Mouse (Mus musculus) adrenal gland, postnatal 36 days (tissue): ENCODE measurements around the gene F8. TPM values are rescaled to one million over a fixed set of nuclear protein-coding genes. Genes with fewer than 3 reads are reported as not detected.
A peak's percentile ranks its signal among the peaks of the same experiment; 100 is the strongest.
"Not testable (repeated sequence)": the region's sequence is repeated elsewhere in the genome, so short reads cannot be mapped to it uniquely, and the experiment has no call there.

Experiments
- DNase-seq, 2 experiments: peaks; one replicate each; pipeline ENCODE4 v3.0.0; 2021; ENCODE audit warnings: mixed read lengths in 1 of 2
- long read RNA-seq, 2 experiments: library from polyadenylated mRNA; stranded (forward); transcript quantifications; one replicate each; pipeline ENCODE4 v2.0.0; 2021; ENCODE audit warnings: borderline sequencing depth in 2 of 2
- total RNA-seq, 2 experiments: library from RNA; stranded (reverse); gene quantifications; 2 replicates each; pipeline ENCODE4 v1.2.3; 2021

Gene F8
- 10 to 100 TPM in 1 of 2 experiments, 1 to 10 TPM in 1; 8.2 to 10.4 TPM for total RNA-seq
- long read RNA-seq, experiment 1, partial matches to known transcripts = 1 of 2 reads
- long read RNA-seq, experiment 1, other reads (novel, unspliced or antisense) = 1 of 2 reads
- long read RNA-seq, experiment 2 = 0 reads

DNA sequence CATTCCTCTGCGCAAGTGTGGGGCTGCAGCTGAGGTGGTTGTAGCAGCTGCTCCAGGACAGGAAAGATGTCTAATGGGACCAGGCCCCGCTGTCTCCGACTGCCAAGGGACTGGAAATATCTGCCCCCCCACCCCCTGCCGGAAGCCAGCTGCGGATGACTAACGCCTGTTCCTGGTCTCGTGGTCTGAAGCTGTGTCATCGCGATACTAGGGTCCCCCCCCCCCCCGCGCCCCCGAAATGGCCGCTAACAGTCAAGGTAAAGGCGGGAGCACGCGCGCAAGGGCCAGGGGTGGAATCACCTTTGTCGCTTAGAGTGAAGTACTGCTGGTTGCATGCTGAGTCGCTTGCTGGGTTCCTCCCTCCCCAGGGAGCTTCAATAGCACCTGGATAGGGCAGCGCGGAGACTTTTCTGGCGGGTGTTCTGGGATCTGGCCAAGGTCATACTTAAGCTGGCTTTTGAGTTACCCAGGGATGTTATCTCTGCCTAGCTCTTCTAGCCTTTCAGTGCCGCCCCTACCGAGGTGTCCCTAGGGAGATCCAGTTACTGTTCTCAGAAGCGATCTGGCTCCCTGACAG is at the start of gene F8, which contains the start of gene Fundc2:
Gene F8 (minus strand): TSS at position 421 of the 577 bp plus-strand sequence.
Gene Fundc2 (plus strand): TSS at position 205 of the 577 bp plus-strand sequence.
- peak; percentile 71 to 88 for DNase-seq

DNA sequence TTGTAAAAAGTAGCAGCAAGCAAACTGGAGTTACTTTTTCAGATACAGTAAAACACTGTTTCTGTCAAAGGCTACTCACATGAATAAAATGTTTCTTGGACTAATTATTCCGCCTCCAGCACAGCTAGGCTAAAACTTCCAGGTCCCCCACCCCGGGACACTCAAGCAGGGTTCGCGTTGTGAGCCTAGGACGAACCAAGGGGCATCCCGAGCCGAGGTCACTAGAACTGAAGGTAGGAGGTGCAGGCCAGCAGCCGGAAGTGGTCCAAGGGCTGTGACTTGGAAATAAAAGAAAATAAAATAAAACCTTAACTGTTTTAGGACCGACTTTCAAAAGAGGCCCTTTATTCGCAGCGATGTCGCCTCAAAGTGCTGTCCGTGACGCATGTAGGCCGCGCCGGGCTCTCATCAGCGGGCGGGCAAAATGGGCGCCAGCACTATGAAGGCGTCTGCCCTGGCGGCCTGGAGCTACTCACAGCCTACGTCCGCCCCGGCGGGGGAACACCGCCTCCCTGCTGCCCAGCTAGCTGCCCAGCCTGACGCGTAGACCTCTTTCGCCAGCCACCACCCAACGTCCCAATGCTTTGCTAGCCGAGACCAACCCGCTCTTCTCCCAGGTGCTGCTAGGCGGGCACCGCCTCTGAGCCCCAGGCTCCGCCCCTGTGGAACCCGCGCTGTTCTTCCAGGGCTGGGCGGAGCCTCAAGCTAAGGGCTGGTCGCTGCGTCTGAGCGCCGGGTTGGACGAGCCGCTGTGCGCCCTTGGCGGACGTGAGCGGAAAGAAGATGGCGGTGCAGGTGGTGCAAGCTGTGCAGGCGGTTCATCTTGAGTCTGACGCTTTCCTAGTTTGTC is 33.7 kb upstream of the F8 start, which contains the start of the genes Cmc4, Mtcp1 and Brcc3:
Gene Cmc4 (minus strand): TSS at position 649 of the 850 bp plus-strand sequence.
Gene Mtcp1 (minus strand): TSS at position 653 of the 850 bp plus-strand sequence.
Gene Brcc3 (plus strand): TSS at position 693 of the 850 bp plus-strand sequence.
- DNase-seq = peak; percentile 91 to 92

DNA sequence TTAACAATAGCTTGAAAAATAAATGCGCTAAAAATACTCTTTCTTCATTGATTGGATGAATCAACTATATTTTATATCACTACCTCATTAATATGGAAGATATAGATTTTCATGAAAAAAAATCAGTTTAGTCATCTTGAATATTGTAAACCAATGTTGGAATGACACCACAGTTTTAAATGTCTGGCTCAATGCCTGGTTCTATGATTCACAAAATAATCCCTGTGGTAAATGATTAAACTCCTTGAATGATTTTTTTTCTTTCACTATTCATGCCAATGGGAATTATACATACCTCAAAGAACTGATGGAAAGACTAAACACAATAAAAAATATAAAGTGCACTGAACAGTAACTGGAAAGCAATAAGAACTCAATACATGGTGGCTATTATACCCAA is 27.3 kb upstream of the F8 start:
- no peak for DNase-seq

DNA sequence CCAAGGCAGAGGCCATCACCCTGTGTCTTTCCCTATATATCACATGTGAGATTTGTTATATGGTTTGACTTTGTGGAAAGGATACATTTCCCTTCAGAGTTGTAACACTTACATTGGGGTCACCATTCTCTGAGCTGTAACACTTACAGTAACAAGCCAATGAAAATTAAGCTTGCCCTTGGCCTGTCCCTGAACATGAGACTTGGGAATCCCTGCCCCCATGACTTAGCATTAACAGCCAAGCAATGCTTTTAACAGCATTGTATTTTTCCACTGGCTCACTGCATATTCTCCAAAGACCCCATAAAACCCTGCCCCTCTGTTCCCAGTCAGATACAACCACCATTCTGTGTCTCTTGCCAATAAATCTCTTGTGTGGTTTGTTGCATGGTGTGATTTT is 20.9 kb upstream of the F8 start:
- no peak for DNase-seq

DNA sequence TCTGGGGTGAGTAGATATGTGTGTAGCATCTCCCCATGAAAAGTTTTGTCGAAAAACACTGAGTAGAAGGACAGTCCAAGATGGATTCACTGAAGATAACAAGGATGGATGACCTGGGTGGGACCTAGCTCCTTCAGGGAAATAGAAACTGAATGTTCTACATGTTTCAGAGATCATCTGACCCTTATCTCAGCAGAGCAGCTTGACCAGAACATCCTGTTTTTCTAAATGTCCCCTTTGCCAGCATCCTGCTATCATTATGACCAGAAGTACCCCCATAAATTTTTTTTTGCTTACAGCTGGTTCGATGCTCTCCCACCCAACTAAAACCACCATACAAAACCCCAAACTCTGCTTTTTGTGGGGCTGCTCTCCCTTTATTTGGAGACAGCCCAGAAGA is 20.3 kb upstream of the F8 start:
- DNase-seq = no peak

DNA sequence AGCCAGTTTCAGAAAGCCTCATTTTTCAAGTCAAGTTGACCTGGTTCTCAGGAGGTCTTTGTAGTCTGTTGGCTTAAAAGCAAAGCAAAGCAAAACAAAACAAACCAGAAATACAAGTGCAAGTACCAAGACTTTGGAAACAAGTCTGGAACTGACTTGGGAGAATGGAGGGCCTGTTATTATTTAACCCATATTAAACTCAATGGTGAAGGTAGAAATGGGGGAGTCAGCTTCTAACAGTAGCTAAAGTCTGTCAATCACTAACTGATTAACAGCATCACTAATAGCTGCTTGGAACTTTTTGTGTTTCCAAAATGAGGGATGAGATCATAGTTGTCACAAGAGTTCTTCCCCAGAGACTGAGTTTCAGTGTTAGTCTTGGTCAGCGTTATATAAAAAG is 17.1 kb upstream of the F8 start:
- DNase-seq = no peak

DNA sequence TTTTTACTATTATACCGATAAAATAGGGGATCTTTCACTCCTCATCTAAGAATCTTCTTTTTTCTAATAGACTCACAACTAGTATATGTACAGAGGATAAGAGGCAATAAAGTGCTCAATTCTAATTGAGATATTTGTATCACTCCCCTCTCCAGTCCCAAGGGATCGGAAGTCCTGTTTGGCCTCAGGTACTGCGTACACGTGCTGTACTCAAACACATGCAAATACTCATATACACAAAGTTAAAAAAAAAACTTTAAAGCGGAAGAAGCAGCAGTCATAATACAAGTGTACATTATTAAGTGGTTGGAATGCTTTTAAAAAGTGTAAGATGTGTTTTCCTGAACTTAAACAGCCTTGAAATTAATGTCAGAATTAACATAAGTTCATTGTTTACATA is 716 bp downstream of the F8 start:
- DNase-seq = no peak

DNA sequence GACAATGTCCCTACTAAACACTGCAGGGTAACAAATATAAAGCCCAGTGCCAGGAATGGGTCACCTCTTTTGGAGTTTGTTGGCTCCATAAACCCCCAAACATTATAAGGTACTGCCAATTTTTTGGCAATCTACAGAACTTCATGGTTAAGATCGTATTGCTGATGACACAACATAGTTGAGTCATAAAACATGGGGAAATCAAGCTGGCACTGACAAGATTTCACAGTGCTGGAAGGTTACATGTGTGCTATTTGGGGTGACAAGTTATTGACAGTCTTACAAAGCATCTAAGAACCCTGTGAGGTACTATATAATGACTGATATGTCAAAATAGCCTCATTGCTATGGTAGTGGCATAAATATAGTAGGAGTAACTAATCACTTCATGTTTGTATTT is 1.2 kb downstream of the F8 start:
- DNase-seq = no peak

DNA sequence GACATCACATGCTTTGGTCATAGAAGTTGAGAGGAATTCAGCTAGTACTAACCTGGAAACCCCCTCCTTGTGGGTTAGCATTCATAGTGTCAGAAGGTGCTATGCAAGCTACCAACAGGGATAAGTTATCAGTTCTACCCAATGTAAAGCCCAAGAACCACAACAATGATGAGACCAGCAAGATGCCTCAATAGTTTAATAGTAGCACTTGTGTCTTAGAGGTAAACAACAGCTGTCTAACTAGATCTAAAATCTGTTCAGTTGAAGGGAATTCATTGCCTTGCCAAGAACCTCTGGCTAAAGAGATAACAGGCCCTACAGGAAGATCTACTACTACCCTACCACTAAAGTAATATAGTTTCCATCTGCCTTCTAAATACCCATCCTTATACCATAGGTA is 5.6 kb downstream of the F8 start:
- DNase-seq = no peak

DNA sequence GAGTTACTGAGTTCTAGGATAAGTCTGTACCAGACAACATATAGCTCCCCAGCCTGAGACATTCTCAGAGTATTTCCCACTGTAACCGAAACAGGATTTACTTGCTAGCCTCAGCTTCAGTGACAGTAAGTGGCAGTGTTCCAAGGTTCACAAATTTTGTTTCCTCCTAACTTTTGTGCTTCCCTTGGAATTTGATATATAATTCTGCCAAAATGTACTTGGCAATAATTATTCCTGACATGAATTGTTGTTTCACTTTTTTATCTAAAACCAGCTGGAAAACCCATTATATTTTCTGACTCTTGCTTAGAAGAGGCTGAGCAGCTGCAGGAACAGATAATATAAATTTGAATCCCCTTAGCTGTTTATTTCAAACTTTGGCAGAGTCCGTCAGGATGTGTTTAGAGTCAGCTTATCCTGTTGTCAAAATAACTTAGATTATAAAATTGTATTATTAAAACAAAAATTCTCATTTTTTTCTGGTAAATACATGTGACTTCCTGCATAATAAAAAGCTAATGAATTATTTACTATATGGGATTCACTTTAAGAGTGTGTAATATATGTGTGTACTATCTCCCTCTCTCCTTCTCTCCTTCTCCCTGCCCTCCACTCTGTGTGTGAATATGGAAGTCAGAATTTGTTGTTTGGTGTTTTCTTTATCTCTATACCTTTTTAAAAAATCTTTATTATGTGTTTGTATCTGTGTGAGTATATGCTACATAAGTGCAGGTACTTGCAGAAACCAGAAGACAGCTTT is 9.6 kb downstream of the F8 start:
- no peak for DNase-seq

DNA sequence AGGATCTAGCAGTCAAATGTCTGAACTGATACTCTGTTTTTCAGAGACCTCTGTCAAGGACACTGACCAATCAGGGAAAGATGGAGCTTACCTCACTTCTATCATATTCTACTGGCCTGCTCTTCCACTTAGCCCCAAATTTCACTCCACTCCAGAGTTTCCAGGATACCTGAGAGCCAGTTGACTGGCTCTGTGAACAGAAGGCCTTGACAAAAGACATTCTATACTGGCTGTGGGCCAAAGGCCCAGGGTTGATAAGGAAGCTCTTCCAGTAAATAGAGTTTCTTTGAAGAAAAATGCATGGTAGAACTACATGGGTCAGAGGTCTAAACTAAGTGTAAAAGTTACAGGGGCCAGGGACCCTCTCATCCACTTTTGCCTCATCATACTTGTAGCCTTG is 12.2 kb downstream of the F8 start:
- DNase-seq = peak; percentile 35 to 60

DNA sequence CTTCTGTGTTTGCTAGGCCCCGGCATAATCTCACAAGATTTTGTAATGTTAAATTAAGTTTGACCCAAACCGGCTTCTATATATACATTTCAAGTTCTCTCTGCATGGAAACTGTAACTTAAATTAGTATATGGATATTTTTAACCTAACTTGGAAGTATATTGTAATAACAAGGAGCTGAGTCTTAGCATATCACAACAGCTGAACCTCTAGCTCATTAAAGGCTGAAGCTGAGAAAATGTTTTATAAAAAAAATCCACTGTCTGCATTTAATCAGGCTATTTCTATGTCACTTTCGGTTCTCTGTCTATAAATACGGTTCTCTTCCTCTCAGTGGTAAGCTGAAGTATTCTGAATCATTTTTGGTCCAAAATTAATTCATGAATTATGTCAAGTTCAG is 58.9 kb downstream of the F8 start:
- no peak for DNase-seq

DNA sequence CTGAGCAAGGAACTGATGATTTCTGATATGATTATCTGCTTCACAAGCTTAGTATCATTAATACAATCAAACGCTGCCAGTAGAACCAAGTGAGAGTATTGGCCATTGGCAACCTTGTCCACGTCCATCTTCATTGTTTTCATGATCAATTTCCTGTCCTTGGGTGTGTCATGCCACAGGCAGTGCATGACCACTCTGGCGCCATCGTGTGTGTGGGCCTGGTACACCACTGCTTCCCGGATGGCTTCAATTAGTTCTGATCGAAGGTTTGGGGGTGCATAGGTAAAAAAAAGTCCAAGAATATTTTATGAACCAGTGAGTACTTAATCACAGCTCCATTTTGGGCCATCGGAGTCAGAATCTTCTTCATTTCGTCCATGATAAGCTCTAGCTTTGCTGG is 110.7 kb downstream of the F8 start:
- no peak for DNase-seq

DNA sequence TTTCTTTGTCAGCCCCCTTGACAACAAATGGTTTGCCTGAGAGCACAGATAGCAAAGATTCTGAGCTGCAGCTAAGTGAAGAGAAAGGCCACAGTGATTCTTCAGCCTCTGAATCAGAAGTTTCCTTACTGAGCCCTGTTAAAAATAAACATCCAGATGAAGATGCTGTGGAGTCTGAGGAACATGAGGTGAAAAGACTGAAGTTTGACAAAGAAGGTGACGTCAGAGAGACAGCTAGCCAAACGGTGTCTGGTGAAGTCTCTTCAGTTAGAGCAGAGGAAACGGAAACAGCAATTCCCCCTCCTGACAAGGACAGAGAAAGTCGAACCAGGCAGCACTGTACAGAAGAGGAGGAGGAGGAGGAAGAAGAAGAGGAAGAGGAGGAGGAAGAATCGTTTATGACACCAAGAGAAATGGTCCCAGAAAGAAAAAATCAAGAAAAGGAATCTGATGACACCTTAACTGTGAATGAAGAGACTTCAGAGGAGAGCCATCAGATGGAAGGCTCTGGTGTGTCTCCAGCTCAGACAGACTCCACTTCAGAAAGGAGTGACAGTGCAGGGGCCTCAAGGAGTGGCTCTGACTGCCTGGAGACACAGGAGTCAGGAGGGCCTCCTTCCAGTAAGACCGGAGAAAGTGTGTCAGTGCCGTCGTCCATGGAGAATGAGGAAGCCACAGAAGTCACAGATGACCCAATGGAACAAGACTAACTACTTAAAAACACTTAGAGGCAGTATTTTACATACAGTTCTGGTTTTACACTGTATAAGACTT is 148.6 kb downstream of the F8 start:
- not testable (repeated sequence) for DNase-seq

DNA sequence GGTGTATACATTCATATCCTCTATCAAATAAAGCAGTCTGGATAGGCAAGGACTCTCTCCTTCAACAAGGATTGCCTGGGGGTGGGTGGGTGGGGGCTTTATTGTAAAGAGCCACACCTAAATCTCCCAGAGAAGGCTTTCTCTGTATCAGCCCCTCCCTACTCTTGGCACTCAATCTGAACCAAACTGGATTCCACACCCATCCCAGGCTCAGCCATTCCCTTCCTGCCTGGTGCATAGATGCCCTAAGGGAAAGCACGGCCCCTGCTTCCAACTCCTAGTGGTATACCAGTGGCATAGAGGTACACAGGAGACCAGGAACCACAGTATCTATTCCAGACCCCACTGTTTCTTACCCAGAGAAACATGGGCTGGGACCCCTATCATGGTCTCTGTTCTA is 151.0 kb downstream of the F8 start:
- DNase-seq = no peak

DNA sequence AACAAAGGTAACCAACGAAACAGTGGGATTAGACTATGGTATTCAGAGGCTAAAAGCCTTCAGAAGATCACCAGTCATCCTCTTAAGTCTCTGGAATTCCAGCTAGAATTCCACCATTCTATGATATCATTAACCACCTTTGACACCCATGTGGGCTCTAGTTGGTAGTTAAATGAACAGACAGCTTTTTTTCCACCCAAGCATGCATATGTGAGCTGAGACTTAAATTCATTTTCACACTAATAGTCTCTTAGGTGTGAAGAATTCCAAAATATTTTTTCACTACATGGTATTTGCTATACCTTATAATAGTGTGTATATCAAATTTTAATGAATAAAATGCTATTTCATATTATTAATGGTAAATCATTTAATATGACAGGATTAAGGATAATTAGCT is 218.7 kb downstream of the F8 start, which contains the start of gene Smim9:
Gene Smim9 (minus strand): TSS at position 101 of the 400 bp plus-strand sequence.
- DNase-seq = no peak

DNA sequence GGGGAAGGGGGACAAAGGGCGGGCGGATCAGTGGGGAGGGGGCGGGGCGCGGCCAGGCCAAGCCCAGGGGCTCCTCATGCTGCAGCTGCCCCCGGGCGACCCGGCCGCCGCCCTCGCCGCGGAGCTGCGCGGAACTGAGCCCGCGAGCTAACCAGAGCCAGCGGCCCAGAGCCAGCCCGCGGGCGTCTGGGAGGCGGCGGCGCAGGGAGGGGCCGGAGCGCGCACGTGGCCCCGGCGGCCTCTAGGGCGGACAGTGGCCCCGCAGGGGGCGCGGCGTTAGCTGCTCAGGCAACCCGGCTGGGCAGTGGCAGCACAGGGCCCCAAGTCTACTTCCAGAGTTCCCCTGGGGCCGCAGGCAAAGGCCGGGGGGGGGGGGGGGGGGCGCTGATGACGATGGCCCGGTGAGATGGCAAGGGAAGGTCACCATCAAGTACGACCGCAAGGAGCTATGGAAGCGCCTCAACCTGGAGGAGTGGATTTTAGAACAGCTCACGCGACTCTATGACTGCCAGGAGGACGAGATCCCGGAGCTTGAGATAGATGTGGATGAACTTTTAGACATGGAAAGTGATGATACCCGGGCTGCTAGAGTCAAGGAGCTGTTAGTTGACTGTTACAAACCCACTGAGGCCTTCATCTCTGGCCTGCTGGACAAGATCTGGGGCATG is 226.7 kb downstream of the F8 start:
- DNase-seq = peak; percentile 56 to 75

DNA sequence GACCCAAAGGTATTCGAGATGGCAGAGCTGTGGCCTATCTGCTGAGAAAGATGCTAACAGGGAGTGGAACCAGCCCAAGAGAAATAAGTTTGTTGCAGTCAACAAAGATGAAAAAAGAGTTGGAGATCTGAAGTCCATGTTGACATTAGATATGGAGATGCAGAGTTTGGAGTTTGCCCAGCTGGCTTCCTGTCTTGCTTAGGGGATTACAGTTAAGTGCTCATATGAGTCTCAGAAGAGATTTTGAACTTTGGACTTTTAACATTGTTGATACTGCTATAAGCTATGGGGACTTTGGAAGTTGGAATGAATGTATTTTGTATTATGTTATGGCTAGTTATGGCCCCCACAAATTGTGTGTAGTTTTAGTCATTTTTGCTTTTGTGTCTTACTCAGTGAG is 230.2 kb downstream of the F8 start:
- no peak for DNase-seq

DNA sequence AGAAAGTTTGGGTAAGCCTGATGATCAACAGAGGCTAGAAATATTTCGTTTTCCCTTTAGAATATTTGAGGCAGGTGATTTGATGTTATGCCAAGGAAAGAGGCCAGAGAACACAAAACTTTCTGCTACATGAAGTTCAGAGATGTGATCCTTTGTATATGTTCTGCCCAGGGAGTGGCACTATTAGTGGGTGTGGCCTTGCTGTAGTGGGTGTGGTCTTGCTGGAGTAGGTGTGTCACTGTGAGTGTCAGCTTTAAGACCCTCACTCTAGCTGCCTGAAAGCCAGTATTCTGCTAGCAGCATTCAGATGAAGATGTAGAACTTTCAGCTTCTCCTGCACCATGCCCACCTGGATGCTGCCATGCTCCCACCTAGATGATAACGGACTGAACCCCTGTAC is 232.1 kb downstream of the F8 start:
- no peak for DNase-seq

DNA sequence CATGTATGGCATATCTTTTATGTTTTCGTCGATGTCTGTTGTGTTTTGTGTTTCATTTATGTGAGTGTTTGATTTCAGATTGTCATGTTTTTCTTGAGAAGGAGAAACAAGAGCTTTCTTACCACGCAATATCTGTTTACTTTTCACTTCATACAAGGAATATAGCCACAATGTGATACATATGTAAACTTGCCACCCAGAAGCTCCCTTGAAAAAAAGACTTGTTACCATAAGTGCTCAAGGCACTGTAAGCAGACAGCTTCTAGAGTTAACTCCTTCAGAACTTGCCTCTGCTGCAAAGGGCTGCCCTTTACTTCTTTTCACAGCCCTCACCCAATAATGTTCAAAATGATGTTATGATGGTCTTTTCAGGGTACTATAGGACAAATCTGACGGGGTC is 234.0 kb downstream of the F8 start:
- no peak for DNase-seq

DNA sequence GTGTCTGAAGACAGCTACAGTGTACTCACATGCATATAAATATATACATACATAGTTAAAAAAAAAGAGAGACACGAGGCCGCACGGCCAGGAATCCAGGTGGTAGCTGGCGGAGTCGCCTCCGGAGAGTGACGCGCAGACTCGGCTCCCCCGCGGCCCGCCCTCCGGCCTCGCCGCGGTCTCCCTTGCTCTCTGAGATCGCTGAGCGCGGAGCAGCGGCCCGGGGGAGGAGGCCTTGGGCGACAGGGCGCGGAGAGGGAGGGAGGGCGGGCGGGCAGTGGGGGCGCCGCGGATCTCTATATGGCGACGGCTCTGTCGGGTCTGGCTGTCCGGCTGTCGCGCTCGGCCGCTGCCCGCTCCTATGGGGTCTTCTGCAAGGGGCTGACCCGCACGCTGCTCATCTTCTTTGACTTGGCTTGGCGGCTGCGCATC is 239.3 kb downstream of the F8 start:
- peak; percentile 53 to 64 for DNase-seq
